Mouse (Mus musculus): ENCODE measurements at regions not wholly inside any gene's neighbourhood (a gene's known extent, or its start where the extent isn't known, plus 50 kb on each side); places are given as distances from the start of the nearest gene placed in this dataset.

DNA sequence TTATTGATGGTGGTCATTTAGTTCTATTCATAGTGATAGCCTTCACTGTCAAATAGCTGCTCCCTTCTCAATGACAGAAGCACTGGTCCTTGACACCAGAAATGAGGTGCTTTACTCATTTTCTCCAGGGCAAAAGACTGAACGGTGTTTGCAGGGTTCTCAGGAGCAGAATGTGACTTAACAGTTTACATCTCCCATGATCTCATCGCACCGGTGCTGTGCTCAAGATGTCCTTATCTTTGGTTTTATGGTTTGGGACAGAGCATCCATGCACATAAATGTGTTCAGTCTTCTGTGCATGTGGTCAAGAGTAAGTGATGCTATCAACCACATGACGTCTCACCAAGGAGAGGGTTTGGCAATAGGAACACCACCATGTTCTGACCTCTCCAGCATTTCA, 78.1 kb upstream of the Pdc start:
- TF ChIP-seq CTCF (conservative IDR thresholded peaks at IDR 0.05; ENCODE audit: low read length) (no peak), NANOG (IDR thresholded peaks at IDR 0.05; ENCODE audit: borderline replicate concordance, low read length) (no peak), POU5F1 (IDR thresholded peaks at IDR 0.05; ENCODE audit: borderline replicate concordance, low read length) (no peak)

Data from E14TG2a.4 (cell line).